Mouse (Mus musculus) right cerebral cortex, postnatal 14 days (tissue): ENCODE measurements at regions not wholly inside any gene's neighbourhood (a gene's known extent, or its start where the extent isn't known, plus 50 kb on each side); places are given as distances from the start of the nearest gene placed in this dataset.

Source experiments
- DNase-seq: peaks from one replicate; pipeline ENCODE4 v3.0.0; 2022

DNA sequence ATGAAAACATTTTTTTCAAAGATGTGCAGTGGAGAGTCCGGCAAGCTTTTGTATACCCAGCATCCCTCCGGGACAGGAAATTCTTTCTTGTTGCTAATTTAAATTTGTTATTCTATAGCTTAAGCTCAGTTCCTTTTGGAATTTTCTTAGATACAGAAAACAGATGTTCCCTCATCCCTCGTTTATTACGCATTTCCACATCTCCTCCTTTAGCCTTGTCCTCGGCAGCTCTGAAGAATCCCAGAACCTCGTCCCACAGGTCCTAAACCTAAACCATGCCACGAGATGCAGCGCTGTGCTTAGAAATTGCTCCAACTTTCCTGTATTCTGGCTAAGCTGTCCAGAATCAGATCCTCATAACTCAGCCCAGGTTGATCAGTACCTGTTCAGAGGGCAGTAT is 332.0 kb downstream of the Adgrl2 start:
- DNase-seq = no peak

DNA sequence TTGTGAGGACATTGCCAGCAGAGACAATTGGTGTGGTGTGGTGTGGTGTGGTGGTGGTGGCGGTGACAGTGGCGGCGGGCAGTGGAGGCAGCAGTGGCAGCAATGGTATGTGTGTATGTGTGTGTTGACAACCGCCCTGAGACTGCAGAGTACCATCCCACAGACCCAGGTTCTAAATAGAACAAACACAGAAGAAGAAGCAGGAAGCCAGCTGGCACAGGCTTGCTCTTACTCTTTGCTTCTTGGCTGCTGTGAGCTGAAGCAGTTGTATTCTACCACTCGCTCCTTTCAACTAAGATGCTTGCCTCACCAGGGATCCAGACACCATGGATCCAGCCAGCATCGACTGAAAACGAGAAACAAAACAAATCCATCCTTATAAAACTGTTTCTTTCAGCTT is 334.2 kb downstream of the Adgrl2 start:
- DNase-seq = peak; percentile 26

DNA sequence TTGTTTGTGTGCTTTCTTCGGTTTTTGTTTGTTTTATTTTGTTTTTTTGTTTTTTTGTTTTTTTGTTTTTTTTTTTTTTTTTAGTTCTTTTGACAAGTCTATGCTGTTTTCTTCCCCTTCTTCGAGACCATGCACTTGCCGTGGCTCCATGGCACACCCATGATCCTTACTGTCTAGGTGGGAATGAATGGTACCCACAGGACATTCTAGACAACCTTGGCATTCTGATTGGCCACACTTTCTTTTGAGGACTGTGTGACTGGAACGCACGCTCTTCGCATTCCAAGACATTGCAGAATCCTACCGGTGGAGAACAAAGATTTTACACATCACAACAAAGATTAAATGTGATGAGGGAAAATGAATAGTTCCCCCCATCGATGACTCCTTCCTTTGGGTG is 340.1 kb downstream of the Adgrl2 start:
- DNase-seq = no peak

DNA sequence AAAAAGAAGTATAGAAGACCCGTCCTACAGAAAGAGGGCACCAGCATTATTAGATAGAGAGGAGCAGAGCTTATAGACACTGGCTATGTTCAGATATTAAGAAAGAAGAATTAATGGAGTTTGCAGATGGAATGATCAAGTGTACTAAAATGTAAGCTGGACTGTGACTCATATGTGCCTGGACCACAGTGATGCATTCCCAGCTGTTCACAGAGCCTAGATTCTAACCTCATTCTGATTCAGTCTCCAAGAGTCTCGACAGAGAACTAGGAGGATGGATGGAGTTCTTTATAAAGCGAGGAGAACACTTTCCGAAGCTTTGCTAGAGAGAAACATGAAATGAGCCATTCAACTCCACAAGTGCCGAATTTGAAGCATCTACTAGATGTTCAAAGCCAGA is 345.4 kb downstream of the Adgrl2 start:
- DNase-seq = no peak

DNA sequence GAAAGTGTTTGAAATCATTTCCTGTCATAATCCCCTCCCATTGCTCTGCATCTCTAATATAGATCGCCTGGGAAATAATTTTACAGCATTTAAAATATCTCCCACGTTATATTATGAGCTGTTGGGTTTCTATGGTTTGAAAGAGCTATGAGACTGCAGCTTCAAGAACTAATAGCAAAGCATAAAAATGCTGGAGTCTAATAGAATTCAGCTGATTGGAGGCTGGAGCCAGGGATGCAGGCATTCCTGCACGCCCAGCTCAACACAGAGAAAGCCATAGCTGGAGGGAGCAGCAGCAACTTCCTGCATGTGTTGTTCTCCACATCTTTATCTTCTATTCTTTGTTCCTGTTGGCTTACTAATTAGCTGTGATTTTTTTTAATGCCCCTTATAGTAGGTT is 348.8 kb downstream of the Adgrl2 start:
- DNase-seq = no peak

DNA sequence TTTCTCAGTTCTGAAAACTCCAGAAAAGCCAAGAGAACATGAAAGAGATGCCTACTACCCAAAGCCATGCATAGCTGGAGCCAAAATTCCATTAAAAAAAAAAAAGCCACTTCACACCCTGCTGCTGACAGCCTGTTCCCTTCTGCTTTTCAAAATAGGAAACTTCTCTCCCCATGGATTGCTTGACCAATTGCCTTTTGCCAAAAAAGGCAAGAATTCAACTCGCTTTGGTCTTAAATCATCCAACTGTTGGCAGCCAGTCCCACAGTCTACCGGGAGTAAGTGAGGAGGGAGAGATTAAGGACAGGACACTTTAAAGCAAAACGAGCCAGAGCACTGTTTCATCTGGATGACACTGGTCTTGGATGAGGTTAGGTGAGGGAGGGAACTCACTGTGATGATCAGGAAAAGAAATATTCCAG is 349.7 kb downstream of the Adgrl2 start:
- no peak for DNase-seq

DNA sequence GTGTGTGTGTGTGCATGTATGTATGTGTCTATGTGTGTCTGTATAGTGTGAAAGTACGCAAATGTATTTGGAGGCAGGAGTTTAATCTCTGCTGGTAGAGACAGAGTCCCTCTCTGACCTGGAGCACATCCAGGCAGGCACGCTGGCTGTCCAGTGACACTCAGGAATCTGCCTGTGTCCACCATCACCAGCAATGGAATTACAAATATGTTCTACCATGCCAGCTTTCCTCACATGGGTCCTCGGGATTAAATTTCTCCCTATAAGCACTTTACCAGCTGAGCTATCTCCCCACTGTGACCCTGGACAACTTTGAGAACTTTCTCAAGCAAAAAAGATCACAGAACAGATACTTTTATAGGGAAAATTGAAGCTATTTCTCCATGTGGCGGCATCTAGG is 355.3 kb downstream of the Adgrl2 start:
- DNase-seq = no peak

DNA sequence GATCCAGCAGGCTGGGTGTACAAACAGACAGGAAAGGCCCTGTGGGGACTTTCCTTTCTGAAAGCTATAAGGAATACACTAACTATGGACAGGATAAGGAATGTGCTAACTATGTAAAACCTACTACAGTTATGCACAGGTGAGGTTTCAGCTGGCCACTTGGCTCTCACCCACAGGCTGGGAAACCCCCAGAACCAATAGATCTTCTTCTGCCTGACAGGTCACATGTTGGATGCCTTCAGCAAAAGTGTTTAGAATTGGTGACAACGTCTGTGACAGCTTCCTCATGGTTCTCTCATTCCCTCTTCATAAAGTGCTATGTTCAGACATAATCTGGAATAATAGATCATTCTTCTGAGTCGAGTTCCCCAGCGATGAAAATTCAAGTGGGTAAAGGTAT is 356.0 kb downstream of the Adgrl2 start:
- no peak for DNase-seq

DNA sequence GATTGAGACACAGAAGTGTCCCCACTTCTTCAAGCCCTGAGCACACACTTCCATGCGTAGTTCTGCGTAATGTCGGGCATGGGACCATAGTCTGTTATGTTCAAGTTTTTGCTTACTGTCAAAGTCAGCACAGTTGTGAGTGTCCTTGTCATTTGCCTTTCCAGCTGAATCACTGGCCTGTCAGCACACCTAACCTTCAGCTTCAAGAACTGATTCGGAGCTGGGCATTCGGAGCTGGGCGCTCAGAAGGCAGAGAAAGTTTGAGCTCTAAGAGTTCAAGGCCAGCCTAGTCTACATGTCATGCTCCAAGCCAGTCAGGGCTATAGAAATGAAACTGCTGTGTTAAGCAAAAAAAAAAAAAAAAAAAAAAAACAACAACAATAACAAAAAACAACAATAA is 357.1 kb downstream of the Adgrl2 start:
- DNase-seq = no peak

DNA sequence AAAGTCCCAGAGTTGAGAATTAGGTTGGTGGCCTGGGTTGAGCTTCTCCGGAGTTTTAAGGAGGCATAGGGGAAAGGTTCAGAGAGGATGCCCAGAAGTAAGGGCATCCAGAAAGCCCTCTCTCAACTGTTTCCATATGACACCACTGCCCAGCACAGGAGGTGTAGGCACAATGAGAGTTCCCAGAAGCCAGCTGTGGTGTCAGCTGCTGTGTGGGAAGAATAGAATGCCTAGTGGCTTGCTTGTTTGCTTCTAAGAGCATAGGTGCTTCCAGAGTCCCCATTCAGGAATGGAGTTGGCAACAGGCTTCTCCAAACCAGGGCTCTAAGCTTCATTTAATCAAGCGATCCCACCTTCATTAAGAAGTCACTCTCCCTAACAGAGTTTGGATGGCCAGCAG is 357.9 kb downstream of the Adgrl2 start:
- DNase-seq = no peak

DNA sequence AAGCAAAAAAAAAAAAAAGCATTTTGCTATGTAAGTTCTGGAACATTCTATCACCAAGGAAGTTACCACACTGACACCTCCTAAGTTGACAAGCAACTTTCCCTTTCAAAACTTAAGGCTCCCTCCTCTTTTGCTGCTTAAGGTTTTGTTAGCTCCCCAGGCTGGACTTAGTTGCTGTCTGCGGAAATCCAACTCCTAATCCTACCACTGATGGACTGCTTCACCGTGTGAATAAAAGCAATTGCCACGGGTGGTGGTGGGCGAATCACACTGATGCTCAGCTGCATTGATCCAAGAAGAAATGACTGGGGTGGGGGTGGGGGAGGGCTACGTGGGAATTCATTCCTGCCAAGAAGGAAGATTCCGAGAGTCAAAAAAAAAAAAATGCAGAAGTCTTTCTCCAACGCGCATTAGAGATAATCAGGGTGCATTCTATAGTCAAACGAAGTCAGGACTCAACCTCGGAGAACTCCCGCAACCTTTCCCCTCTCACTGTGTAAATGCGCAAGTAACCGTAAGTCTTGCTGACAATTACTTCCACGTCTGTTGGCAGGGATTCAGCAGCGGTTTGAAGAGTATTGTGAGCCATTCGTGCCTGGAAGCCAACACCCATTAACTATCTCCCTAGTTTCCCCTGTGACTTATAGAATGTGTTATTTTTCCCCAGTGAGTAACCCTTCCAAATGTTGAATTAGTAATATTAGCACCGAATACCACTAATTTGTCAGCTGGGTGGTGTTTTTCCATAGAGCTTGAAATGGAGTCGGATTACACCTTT is 358.8 kb downstream of the Adgrl2 start:
- no peak for DNase-seq

DNA sequence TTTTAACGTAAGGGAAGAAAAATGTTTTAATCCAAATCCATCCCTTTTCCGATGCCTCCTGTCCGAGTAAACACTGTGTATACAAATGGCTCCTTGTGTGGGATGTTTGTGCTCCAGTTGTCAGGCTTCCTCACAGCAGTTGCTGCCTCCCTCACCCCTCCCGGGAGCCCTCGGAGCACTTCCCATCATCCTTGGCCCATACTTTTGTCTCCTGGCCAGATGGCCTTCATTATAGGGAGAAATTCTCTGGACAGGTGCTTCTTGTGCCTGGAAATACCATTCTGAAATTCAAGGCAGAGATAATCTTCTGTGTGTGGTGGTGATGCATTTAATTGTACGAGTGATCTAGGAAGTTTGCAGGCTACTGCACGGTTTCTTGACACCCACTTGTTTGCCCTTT is 359.5 kb downstream of the Adgrl2 start:
- DNase-seq = no peak

DNA sequence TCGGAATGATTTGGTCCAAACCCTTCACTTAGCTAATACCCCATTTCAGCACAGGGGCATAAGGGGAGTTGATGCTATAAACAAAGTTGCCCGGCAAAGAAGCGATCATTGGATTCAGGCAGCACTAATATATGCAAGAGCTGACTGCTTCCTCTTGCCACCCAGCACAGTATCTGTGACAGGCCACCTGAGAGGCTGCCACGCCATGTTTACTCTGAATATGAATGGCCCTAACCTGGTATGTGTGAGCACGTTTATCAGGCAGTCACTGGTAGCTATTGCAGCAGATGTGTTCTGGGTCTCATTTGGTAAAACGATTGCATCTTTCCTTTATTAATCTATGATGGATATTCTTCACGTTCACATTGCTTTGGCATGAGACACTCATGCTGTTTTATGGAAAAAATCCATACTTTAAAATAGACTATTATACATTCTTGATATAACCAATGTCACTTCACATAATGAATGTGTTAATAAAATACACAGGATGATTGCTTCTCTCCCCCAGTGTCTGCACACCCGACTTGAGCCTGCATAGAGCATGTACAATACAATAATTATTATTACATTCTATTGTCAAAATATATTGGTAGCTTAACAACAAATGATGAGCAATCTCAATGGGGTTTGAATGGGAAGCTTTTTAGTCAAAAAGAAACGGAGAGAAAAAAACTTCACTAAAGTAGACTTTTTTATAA is 375.2 kb downstream of the Adgrl2 start:
- DNase-seq = no peak

DNA sequence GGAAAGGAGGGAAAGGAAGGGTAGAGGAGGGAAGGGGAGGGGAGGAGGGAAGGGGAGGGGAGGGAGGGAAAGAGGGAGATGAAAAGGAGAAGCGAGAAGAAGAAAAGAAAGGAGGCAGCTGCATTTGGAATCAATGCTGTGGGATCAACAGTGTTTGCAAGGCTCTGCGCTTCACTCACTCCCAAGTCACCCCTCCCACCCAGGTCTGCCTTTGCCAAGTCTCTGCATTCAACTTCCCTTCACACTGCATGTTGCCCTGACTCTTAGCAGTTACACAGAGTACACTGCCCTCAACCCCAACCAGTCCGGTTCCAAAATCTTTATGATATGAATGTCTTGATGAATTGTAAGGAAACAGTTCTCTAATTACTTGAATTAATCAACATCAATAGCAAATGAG is 376.9 kb downstream of the Adgrl2 start:
- no peak for DNase-seq

DNA sequence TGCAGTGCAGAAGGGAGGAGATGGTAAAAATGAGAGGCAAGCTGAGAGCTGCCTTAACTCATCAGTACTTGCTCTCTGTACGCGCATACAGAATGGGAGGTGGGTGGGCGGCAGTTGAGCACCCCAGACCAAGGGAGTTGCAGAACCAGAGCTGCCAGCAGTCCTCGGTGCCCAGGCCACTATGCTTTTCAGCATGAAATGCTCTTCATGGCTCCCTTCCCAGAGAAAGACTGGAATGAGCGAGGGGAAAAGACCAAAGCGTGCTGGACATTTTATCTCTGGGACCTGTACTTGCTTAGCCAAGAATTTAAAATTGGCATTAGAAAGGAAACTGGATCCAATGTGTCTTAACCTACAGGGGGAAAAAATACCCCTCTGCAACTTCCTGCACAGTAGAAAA is 387.1 kb downstream of the Adgrl2 start:
- no peak for DNase-seq

DNA sequence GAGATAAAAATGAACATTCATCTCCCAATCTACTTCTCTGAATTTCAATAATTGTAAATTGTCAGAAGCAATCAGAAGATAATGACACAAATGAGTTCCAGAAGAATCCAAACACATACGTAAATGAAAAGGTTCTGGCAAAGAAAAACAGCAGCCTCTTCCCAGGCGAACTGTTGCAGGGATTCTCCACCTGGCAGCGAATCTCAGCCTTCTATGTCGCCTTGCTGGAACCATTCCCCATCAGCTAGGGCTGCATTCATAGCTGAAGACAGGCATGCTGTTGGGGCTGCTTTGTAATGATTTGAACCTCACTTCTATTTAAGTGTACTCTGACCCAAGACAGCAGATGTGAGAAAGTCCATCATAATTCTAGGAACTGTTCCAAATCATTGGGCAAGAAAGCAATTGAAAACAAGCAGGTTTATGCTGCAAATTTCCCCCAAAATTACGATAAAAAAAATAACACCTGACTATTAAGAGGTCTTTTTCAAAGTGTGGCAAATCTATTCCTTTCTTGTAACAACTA is 387.6 kb downstream of the Adgrl2 start:
- DNase-seq = no peak

DNA sequence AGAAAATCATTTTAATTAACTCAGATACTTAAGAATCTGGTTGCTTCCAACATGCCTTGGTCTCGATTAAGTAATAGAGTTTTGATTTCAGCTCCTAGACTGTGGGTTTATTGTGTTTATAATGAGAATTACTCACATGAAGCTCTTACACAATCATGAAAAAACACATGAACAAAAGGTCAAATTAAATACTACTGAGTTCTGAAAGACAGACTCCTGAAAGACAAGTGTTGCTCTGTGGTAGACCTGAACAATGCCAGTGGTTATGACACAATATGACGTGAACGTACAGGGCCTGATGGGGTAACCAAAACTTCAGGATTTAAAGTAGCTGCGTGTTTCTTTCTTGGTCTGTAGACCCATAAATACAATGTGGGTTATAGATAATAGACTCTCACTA is 394.8 kb downstream of the Adgrl2 start:
- DNase-seq = no peak

DNA sequence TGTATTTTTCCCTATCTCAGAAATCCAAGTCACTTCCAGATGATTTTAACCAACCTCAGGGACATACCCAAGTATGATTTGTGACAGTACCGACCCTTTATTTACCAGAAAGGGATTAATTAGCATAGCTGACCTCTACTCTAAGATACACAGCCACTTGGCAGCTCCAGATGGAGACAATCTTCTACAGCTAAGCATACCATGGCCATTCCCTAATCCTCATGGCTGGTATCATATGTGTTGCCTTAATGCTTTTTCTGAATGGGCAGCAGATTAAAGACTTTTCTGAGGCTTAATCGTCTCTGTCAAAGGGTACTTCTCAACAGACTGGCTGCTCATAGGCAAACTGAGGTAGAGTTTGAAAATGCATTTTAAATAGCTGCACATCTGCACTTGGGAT is 400.8 kb downstream of the Adgrl2 start:
- no peak for DNase-seq

DNA sequence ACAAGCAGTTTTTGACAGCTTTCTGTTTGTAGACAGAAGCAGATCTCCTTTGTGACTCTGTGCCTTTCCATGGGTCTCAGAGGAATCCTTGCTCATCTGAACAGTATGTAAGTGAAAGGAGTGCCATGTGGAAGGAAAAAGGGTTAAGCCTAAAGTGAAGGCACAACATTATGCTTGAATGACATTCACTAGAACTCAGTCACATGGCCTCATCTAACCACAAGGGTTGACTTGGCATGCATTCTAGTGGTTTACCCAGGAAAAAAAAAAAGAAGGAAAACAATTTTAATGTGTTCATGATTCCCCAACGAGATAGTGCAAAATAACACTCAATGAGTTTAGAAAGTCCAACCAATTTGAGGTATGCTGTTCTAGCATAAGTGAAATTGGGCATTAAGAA is 414.6 kb downstream of the Adgrl2 start:
- no peak for DNase-seq

DNA sequence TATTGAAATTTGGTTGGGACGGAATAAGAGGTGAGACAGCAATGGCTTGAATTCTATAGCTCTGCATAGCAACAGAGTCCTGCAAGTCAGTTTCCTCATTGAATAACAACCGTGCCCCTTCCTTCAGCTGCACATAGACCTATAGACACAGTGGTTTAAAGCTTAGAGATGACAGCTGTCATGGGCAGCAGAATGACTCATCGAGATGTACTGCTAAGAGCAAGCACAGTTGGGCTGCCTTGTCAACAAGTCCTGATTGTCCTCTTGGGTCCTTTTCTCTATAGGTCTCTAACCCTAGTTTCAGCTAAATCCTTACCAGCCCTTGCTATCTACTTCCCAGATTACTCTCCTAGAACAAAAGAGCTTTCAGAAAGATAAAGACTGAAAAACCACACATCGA is 417.9 kb downstream of the Adgrl2 start:
- DNase-seq = no peak

DNA sequence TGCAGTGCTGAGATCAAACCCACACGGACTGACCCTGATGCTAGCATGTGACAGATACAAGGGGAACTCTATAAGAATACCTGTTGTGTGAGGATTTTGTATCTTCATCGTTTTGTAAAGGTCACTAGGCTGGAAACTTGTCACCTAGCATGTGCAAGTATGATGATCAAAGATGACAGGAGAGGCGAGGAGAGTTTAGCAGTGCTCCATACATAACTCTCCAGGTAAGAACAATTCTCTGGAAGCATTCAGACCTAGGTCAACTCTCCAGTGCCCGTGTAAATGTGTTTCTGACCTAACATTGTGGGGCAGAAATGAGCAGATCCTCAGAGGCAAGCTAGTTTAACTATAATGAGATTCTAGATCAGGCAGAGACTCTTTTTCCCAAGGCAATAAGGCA is 425.6 kb downstream of the Adgrl2 start:
- DNase-seq = no peak

DNA sequence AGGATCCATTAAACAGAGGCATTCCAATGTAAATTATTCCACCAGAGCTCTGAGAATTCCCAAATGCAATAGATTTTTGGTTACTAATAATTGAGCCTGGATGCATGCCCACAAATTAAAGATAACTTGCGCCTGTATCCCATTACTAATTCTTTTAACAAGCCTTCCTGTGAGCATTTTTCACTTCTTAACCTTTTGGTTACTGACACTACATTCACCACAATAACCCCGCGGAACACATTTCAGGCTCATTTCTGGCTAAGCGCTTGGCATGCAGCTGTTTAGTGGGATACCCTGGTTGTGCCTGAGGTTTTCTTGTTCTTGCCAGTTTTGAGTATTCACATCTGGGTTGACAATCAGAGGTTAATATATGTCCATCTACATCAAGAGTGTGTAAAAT is 429.1 kb downstream of the Adgrl2 start:
- no peak for DNase-seq

DNA sequence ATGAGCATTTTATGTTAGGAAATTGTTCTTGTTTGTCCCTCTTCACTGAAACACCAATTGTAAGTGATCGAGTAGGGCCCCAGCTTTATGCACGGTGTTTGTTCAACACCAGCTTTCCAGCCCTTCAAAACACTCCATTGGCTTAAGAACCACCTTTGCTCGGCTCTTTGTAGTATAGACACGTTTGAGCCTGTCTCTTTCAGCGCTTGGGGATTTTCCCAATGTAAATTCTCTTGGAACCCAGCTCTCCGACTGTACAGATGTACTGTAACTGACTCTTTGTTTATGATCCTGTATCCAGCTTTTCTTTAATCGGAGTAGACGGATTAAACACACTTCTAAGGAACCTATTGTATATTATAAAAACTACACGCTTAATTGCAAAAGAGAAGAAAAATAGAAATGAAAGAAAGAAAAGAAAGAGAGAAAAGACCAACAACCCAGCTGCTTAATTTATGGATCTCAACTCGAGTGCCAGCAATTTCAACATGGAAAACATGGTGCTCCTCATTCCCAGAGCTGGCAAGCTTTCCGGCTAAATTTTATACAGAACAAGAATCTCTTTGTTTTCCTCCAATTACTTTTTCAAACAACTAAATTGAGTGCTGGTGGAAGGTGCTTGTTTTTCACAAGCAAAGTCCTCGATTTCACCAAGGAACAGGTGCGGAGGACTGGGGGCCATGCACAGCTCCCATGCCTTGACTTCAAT is 430.4 kb downstream of the Adgrl2 start:
- no peak for DNase-seq

DNA sequence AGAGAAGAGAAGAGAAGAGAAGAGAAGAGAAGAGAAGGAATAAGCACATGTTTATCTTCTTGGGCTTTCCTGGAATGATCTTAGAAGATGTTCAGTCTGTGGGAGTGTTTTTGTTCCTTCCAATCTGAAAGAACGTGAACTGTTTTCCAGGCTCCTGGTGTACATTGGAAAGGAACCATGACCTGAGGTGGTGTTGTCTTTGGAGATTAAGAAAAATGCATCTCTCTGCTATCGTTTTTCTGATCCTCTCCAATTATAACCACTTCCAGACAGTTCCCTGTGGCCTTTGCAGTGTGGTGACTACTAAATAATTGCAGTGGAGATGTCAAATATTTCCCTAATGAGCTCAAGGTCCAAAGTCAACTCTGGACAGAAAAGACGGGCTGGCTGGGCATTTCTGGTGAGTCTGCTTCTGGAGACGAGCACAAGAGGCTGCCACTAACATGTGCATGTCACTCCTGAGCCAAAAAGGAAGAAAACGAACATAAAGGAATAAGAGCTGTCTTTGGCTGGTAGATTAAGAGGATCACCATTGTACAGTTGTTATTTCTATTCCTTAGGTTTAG is 431.7 kb downstream of the Adgrl2 start:
- DNase-seq = no peak
